Mouse (Mus musculus) liver, embryonic 14.5 days (tissue): Measurements from ENCODE around the gene Pbxip1.

Experiments
- CTCF ChIP-seq: IDR thresholded peaks from 2 replicates; pipeline ENCODE4 v1.5.1; 2016; ENCODE audit warnings: antibody characterized with exemption, low read depth, control low read depth
- EP300 ChIP-seq: IDR thresholded peaks from 2 replicates; pipeline ENCODE4 v1.6.1; 2016; ENCODE audit warnings: antibody characterized with exemption, low read depth

GRCm38 (mm10) chr3:89436176-89437113, at the start of gene Pbxip1:
- TF ChIP-seq CTCF (no peak), EP300 (no peak)
